Mouse (Mus musculus) limb, embryonic 13.5 days (tissue): Measurements from ENCODE around the gene Itgb2. TPM values are rescaled to one million over a fixed set of nuclear protein-coding genes. Genes with fewer than 3 reads are reported as not detected.
A peak's percentile ranks its signal among the peaks of the same experiment; 100 is the strongest.

Experiments used
- ATAC-seq: fragments of 200-750 bp; cut with Nextera tagmentation; 2 replicates; pipeline ENCODE4 v1.8.0; 2017; ENCODE audit warnings: low read depth, moderate number of reproducible peaks, moderate TSS enrichment; ENCODE audit not compliant: low FRiP score
- H3K27ac ChIP-seq: fragments of 300-500 bp; sonication (generic); 2 replicates; pipeline ENCODE4 v1.5.1; 2015; ENCODE audit warnings: inconsistent platforms, mild to moderate bottlenecking, moderate library complexity
- H3K27me3 ChIP-seq: fragments of 300-500 bp; sonication (generic); 2 replicates; pipeline ENCODE4 v1.6.1; 2015; ENCODE audit warnings: mild to moderate bottlenecking, inconsistent platforms
- H3K36me3 ChIP-seq: fragments of 300-500 bp; sonication (generic); 2 replicates; pipeline ENCODE4 v1.6.1; 2015; ENCODE audit warnings: inconsistent platforms, mild to moderate bottlenecking, moderate library complexity
- H3K4me1 ChIP-seq: fragments of 300-500 bp; sonication (generic); 2 replicates; pipeline ENCODE4 v1.6.1; 2015; ENCODE audit warnings: inconsistent platforms
- H3K4me2 ChIP-seq: fragments of 300-500 bp; sonication (generic); replicated peaks from 2 replicates; pipeline ENCODE4 v1.6.1; 2015; ENCODE audit warnings: inconsistent platforms, mild to moderate bottlenecking, moderate library complexity
- H3K4me3 ChIP-seq: fragments of 300-500 bp; sonication (generic); 2 replicates; pipeline ENCODE4 v1.5.1; 2015; ENCODE audit warnings: moderate library complexity, mild to moderate bottlenecking, inconsistent platforms
- H3K9ac ChIP-seq: fragments of 300-500 bp; sonication (generic); 2 replicates; pipeline ENCODE4 v1.6.1; 2015; ENCODE audit warnings: mild to moderate bottlenecking, inconsistent platforms
- H3K9me3 ChIP-seq: fragments of 300-500 bp; sonication (generic); 2 replicates; pipeline ENCODE4 v1.6.1; 2016; ENCODE audit warnings: inconsistent platforms
- WGBS: fragments of 180-500 bp; shearing (Covaris S2); methylation state at CpG from one replicate; pipeline ENCODE4 v1.1.7; 2015; 5-methylcytosine and 5-hydroxymethylcytosine counted together
- polyA plus RNA-seq: library from polyadenylated mRNA; unstranded; fragments of >200 nt; fragmentation: Nextera tagmentation; extraction: Ambion mirVana; gene quantifications from 2 replicates; pipeline ENCODE4 v1.2.1, GENCODE M21; 2015

Gene Itgb2
- polyA plus RNA-seq, 1 experiment from 2014 or later = 1.2 TPM

DNA sequence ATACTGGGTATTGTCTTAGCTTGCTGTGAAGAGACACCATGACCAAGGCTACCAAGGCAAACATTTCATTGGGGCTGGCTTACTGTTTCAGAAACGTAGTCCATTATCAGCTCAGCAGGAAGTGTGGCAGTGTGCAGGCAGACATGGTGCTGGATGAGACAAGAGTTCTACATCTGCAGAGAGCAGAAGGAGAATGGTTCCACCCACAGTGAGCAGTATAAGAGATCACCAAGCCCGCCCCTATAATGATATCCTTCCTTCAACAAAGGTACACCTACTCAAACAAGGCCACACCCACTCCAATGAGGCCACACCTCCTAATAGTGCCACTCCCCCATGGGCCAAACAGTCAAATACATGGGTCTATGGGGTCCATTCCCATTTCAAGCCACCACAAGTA is 31.5 kb downstream of the Itgb2 start:
- Histone ChIP-seq H3K9me3 (no peaks in the 10 kb centered on the region), H3K27me3 (no peaks in the 10 kb centered on the region), H3K9ac (no peak overlapping the region), H3K4me2 (no peak overlapping the region), H3K36me3 (no peaks in the 10 kb centered on the region), H3K27ac (no peak overlapping the region), H3K4me1 (no peaks in the 10 kb centered on the region), H3K4me3 (no peak overlapping the region)
- no peak for ATAC-seq
- WGBS = 72% methylated on average over 2 of the region's 2 CpGs

DNA sequence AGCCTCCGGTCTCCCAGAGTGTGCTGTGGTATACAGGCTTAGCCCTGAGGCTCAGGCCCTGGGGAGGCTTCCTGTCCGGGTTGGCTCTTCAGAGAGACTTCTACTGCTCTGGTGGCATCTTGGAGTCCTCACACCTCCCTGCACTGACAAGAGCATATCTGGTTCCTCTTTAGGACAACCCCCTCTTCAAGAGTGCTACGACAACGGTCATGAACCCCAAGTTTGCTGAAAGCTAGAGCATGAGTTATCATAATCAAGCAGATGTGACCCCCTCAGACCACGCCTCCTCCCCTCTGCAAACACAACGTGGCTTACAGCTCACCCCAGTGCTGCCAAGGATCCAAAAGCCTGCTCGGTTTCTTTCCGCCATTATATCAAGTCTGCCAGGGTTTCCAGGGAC is 35.0 kb downstream of the Itgb2 start:
- no peak overlapping the region for H3K4me3 ChIP-seq
- WGBS = 80% methylated on average over 8 of the region's 8 CpGs
- H3K4me2 ChIP-seq = no peak overlapping the region

DNA sequence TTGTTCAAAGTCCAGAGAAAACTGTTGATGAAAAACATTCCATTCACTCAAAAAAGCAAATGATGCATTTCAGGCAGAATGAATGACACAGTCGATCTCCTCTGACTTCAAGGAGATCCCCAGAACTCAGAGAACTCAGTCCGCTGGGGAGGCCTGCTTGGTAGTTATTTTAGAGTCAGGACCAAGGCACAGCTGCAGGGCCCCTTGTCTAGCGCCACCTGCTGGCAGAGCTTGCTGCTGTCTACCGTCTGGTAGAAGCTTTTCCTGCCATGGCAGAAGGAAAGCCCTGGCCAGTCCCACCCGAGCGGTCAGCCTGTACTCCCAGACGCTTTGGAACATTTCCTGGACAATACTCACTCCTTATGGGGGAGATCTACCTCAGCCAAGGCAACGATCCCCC is 36.6 kb downstream of the Itgb2 start:
- WGBS = 32% methylated on average over 8 of the region's 8 CpGs
- Histone ChIP-seq H3K27me3 (no peaks in the 10 kb centered on the region), H3K4me2 (no peak overlapping the region), H3K9me3 (no peaks in the 10 kb centered on the region), H3K9ac (no peak overlapping the region), H3K36me3 (no peaks in the 10 kb centered on the region), H3K27ac (no peak overlapping the region), H3K4me1 (0 out of 2 replicates have a peak, but pooled peaks cover 3% of the 10 kb centered on the region), H3K4me3 (no peak overlapping the region)
- no peak for ATAC-seq

More for the DNA sequence above, 35.0 kb downstream of the Itgb2 start:
- no peak overlapping the region for H3K9ac ChIP-seq
- H3K27ac ChIP-seq = no peak overlapping the region
- 0 out of 2 replicates have a peak, but pooled peaks cover 3% of the 10 kb centered on the region for H3K4me1 ChIP-seq
- H3K36me3 ChIP-seq = no peaks in the 10 kb centered on the region
- ATAC-seq = no peak
- no peaks in the 10 kb centered on the region for H3K9me3 ChIP-seq
- no peaks in the 10 kb centered on the region for H3K27me3 ChIP-seq

DNA sequence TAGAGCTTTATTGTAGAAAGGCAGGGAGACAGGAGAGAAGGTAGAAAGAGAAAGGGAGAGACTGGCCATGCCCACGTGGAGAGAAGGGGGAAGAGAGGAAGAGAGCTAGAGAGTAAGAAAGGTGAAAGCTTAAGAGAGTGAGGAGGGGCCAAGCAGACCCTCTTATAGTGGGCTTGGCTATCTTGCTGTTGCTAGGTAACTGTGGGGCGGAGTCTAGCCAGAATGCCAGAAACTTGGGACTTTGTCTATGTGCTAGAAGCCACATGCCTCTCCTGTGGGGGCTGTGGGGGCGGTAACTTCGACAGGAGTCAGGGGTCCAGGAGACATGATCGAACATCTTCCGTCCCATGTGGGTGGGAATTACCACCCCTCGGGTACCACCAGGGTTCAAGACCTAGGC is 39.4 kb downstream of the Itgb2 start:
- Histone ChIP-seq H3K27ac (no peak overlapping the region), H3K4me3 (no peak overlapping the region), H3K27me3 (no peaks in the 10 kb centered on the region), H3K36me3 (no peaks in the 10 kb centered on the region), H3K9me3 (no peaks in the 10 kb centered on the region), H3K4me2 (no peak overlapping the region), H3K4me1 (0 out of 2 replicates have a peak, but pooled peaks cover 3% of the 10 kb centered on the region), H3K9ac (no peak overlapping the region)
- 44% methylated on average over 7 of the region's 7 CpGs for WGBS
- ATAC-seq = no peak

DNA sequence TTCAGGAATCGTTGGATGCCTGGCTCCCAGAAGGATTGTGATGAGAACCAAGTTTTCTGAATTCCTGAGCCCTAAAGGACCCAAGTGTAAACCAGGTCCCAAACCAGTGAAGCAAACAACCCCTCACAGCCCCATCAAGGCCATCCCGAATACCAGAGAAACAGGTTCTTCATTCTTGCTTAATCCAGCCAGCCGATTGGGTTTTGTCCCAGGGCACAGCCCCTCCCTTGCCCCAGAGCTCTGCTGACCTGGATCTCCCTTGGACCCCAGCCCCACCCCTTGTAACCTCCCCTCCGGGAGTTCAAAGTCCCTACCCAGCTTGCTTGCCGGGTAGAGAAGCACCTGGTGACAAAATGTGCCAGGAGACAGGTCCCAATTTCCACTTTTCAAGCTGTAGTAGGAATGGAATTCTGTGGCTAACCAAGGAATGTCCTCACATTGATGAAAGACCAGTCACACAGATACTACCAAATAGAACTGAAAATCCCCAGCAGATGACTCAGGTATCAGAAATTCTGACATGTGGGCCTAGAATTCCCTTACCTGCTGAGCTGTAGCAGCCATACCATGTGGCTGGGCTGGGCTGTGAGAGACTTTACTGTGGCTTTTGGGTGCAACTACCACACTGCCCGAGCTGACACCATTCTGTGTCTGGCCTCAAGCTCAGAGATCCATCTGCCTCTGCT is 40.1 kb downstream of the Itgb2 start:
- WGBS = 42% methylated on average over 6 of the region's 6 CpGs
- no peak for ATAC-seq
- H3K4me1 ChIP-seq = 0 out of 2 replicates have a peak, but pooled peaks cover 3% of the 10 kb centered on the region
- no peak overlapping the region for H3K9ac ChIP-seq
- no peak overlapping the region for H3K4me2 ChIP-seq
- H3K27me3 ChIP-seq = no peaks in the 10 kb centered on the region; the same call in 1 of the 2 replicates
- H3K36me3 ChIP-seq = no peaks in the 10 kb centered on the region
- no peaks in the 10 kb centered on the region for H3K9me3 ChIP-seq
- no peak overlapping the region for H3K4me3 ChIP-seq
- H3K27ac ChIP-seq = no peak overlapping the region

- ATAC-seq = no peak
- H3K27ac ChIP-seq = no peak overlapping the region
- 29% methylated on average over 3 of the region's 3 CpGs for WGBS
- 0 out of 2 replicates have a peak, but pooled peaks cover 3% of the 10 kb centered on the region for H3K4me1 ChIP-seq
- no peaks in the 10 kb centered on the region for H3K36me3 ChIP-seq
- no peaks in the 10 kb centered on the region for H3K9me3 ChIP-seq
- H3K9ac ChIP-seq = no peak overlapping the region
- no peaks in the 10 kb centered on the region; the same call in 1 of the 2 replicates for H3K27me3 ChIP-seq
- H3K4me2 ChIP-seq = no peak overlapping the region
- H3K4me3 ChIP-seq = no peak overlapping the region
These were observed 42.2 kb downstream of the Itgb2 start for GRCm38 (mm10) chr10:77572225-77572624.

DNA sequence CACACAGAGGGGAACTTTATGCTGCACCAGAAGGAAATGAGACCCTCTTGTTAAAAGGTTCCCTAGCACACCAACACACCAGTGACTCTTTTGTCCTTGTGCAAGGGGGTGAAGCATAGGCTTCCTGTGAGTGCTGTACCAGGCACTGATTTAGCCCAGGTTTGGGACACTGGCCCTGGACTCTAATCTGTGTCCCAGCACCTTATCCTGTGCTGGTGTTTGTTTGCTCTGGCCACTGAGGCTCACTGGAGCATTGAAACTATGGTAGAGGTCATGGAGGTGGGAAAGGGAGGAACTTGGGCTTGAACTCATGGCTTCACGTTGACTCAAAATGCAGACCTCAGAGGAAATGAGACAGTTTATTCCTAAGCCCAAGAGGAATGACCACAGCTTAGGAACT is 43.1 kb downstream of the Itgb2 start:
- 88% methylated on average over 1 of the region's 1 CpGs for WGBS

DNA sequence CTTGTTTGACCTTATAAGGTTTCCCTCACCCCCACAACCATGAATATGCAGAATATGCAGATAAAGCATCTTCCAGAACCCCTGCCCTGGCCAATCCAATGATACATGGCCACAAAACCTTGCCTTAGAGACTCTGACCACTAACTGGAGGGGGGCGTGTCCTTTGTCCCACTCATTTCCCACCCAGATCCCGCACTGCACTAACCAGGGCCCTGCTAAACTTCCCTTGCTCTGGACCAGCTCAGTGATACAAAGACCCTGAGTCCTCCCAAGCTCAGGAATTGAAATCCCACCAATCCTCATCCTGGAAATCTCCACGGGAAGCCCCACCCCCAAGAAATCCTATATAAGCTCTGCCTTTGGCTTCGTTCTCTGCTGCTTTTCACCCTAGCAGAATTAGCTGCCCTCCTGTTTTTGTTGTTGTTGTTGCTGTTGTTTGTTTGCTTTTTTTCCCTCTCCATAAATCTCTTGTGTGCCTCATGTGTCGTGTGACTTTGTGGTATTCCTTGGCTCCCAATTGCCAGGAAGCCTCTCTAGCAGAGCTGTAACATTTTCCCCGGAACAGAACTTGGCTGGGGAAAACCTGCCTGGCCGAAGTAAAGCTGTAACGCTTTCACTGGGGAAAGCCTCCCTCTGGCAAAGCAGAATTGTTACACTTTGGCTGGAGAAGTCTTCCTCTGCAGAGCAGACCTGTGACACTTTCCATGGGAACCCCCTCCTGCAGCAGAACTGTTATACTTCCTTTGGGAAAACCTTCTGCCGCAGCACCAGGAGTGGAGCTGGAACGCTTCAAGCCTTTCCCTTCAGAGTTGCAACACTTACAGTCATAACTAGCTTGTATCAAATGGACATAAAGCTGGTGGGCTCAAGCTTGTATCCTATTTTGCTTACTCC is 50.2 kb downstream of the Itgb2 start:
- WGBS = 51% methylated on average over 10 of the region's 10 CpGs
- Histone ChIP-seq H3K9ac (no peak overlapping the region), H3K36me3 (no peaks in the 10 kb centered on the region), H3K27ac (no peak overlapping the region), H3K4me2 (peak overlapping the region; percentile 93), H3K4me3 (no peak overlapping the region), H3K27me3 (no peaks in the 10 kb centered on the region), H3K9me3 (no peaks in the 10 kb centered on the region), H3K4me1 (peaks cover 22% of the 10 kb centered on the region)
- no peak for ATAC-seq

More for the DNA sequence above, 43.1 kb downstream of the Itgb2 start:
- Histone ChIP-seq H3K9ac (no peak overlapping the region), H3K4me2 (no peak overlapping the region), H3K27ac (no peak overlapping the region), H3K4me1 (0 out of 2 replicates have a peak, but pooled peaks cover 3% of the 10 kb centered on the region), H3K27me3 (no peaks in the 10 kb centered on the region; the same call in 1 of the 2 replicates), H3K9me3 (no peaks in the 10 kb centered on the region), H3K36me3 (no peaks in the 10 kb centered on the region), H3K4me3 (no peak overlapping the region)
- no peak for ATAC-seq

- Histone ChIP-seq H3K36me3 (0 out of 2 replicates have a peak, but pooled peaks cover 3% of the 10 kb centered on the region), H3K4me1 (peaks cover 22% of the 10 kb centered on the region), H3K27ac (peak overlapping the region; percentile 77), H3K27me3 (no peaks in the 10 kb centered on the region), H3K9ac (peak overlapping the region; percentile 72), H3K9me3 (no peaks in the 10 kb centered on the region), H3K4me3 (peak overlapping the region; percentile 67), H3K4me2 (peak overlapping the region; percentile 93)
- WGBS = 12% methylated on average over 8 of the region's 8 CpGs
- peak; percentile 2; the same call in 1 of the 2 replicates for ATAC-seq
These were observed 51.0 kb downstream of the Itgb2 start for GRCm38 (mm10) chr10:77581023-77581407.

- Histone ChIP-seq H3K4me2 (peak within 1 kb of the TSS; percentile 93), H3K27me3 (no peaks in the 10 kb centered on the region), H3K4me3 (peak within 1 kb of the TSS; percentile 67), H3K36me3 (peaks cover 7% of the 10 kb centered on the region), H3K9ac (peak within 1 kb of the TSS; percentile 82), H3K27ac (peak within 1 kb of the TSS; percentile 85), H3K9me3 (no peaks in the 10 kb centered on the region), H3K4me1 (peaks cover 22% of the 10 kb centered on the region)
- peak; percentile 97 for ATAC-seq
- WGBS = under 1% methylated on average over 64 of the region's 64 CpGs
These were observed 51.6 kb downstream of the Itgb2 start, which contains the start of gene Pttg1ip for GRCm38 (mm10) chr10:77581408-77582284. TSS of gene Pttg1ip (plus strand) at chr10:77581720.

DNA sequence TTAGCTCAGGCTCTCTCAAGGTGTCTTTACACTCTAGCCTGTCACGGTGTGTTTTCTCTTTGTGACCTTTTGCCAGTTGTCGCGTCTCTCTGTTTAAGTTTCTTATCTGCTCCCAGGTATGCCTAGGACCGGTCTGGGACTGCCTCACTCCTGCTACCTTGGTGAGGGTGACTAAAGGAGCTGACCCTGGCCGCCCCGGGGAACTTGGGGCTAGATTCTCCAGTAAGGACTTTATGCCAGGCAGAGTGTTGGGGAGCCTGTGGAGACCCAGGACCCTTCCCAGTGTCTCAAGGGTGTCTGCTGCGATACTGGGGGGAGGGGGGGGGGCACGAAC is 52.2 kb downstream of the Itgb2 start:
- ATAC-seq = no peak

More for the DNA sequence above, 52.2 kb downstream of the Itgb2 start:
- Histone ChIP-seq H3K9ac (peak overlapping the region; percentile 82), H3K36me3 (peaks cover 13% of the 10 kb centered on the region), H3K27ac (peak overlapping the region; percentile 85; the same call in 1 of the 2 replicates), H3K4me1 (peaks cover 22% of the 10 kb centered on the region), H3K4me2 (peak overlapping the region; percentile 93), H3K27me3 (no peaks in the 10 kb centered on the region), H3K4me3 (peak overlapping the region; percentile 67), H3K9me3 (no peaks in the 10 kb centered on the region)
- 9% methylated on average over 8 of the region's 8 CpGs for WGBS
